Mouse (Mus musculus) heart, embryonic 14.5 days (tissue): ENCODE results near the gene Fgfr2. TPM values are rescaled to one million over a fixed set of nuclear protein-coding genes. Genes with fewer than 3 reads are reported as not detected.
"Not testable (repeated sequence)": the region's sequence is repeated elsewhere in the genome, so short reads cannot be mapped to it uniquely, and the experiment has no call there.

ENCODE experiments used
- ATAC-seq: fragments of 200-750 bp; cut with Nextera tagmentation; 2 replicates; pipeline ENCODE4 v1.8.0; 2017; ENCODE audit warnings: low read depth, moderate TSS enrichment; ENCODE audit not compliant: insufficient number of reproducible peaks, insufficient read depth, low FRiP score
- H3K27ac ChIP-seq, 2 experiments: fragments of 200-500 bp in 1 of 2; fragments of 300-500 bp in 1 of 2; sonication (generic) in 1 of 2; replicated peaks in 1 of 2; 2 replicates each; pipeline ENCODE4 v1.5.1; 2012 to 2014; ENCODE audit warnings: low read depth in 2 of 2, low read length in 2 of 2, control low read depth in 1 of 2, mild to moderate bottlenecking in 1 of 2, mixed read lengths in 1 of 2; ENCODE audit not compliant: control insufficient read depth in 1 of 2, insufficient read depth in 1 of 2
- H3K27me3 ChIP-seq: fragments of 300-500 bp; sonication (generic); 2 replicates; pipeline ENCODE4 v1.6.1; 2014; ENCODE audit warnings: mild to moderate bottlenecking, low read length, control low read depth; ENCODE audit not compliant: control insufficient read depth, insufficient read depth
- H3K36me3 ChIP-seq: fragments of 300-500 bp; sonication (generic); 2 replicates; pipeline ENCODE4 v1.6.1; 2014; ENCODE audit warnings: mild to moderate bottlenecking, control low read depth, low read length, mixed read lengths; ENCODE audit not compliant: control insufficient read depth, insufficient read depth
- H3K4me1 ChIP-seq, 2 experiments: fragments of 200-500 bp in 1 of 2; fragments of 300-500 bp in 1 of 2; sonication (generic) in 1 of 2; 2 replicates each; pipeline ENCODE4 v1.6.1; 2012 to 2014; ENCODE audit warnings: low read length in 2 of 2, control low read depth in 1 of 2, mixed read lengths in 1 of 2; ENCODE audit not compliant: control insufficient read depth in 2 of 2, insufficient read depth in 2 of 2
- H3K4me2 ChIP-seq: fragments of 300-500 bp; sonication (generic); 2 replicates; pipeline ENCODE4 v1.6.1; 2014; ENCODE audit warnings: mild to moderate bottlenecking, low read length
- H3K4me3 ChIP-seq, 2 experiments: fragments of 200-500 bp in 1 of 2; fragments of 300-500 bp in 1 of 2; sonication (generic) in 1 of 2; 2 replicates each; pipeline ENCODE4 v1.5.1; 2012 to 2014; ENCODE audit warnings: low read length in 2 of 2, mild to moderate bottlenecking in 2 of 2, control low read depth in 1 of 2, low read depth in 1 of 2, moderate library complexity in 1 of 2; ENCODE audit not compliant: control insufficient read depth in 1 of 2, insufficient read depth in 1 of 2
- H3K9ac ChIP-seq: fragments of 300-500 bp; sonication (generic); 2 replicates; pipeline ENCODE4 v1.6.1; 2014; ENCODE audit warnings: mild to moderate bottlenecking, low read length
- H3K9me3 ChIP-seq: fragments of 300-500 bp; sonication (generic); 2 replicates; pipeline ENCODE4 v1.6.1; 2016; ENCODE audit warnings: low read length, control low read depth; ENCODE audit not compliant: control insufficient read depth
- WGBS: fragments of 180-500 bp; shearing (Covaris S2); extraction: QIAGEN DNeasy Blood & Tissue Kit; methylation state at CpG from one replicate; pipeline ENCODE4 v1.1.7; 2014; 5-methylcytosine and 5-hydroxymethylcytosine counted together
- polyA plus RNA-seq: library from polyadenylated mRNA; unstranded; fragments of >200 nt; fragmentation: Nextera tagmentation; extraction: Ambion mirVana; gene quantifications from 2 replicates; pipeline ENCODE4 v1.2.1, GENCODE M21; 2014

Gene Fgfr2
- polyA plus RNA-seq, 1 experiment from 2014 or later = 22.4 TPM

- Histone ChIP-seq H3K4me1 (no peaks in the 10 kb centered on the region), H3K4me3 (no peak overlapping the region), H3K36me3 (peaks cover 26% of the 10 kb centered on the region), H3K9me3 (no peaks in the 10 kb centered on the region), H3K27ac (no peak overlapping the region), H3K27me3 (no peaks in the 10 kb centered on the region), H3K4me2 (no peak overlapping the region), H3K9ac (no peak overlapping the region)
- WGBS = 58% methylated on average over 3 of the region's 3 CpGs
- ATAC-seq = no peak
Observed at GRCm38 (mm10) chr7:131437051-131437450, 1686.1 kb downstream of the Fgfr2 start.

GRCm38 (mm10) chr7:131434276-131434675 lies 1688.9 kb downstream of the Fgfr2 start:
- Histone ChIP-seq H3K9ac (no peak overlapping the region), H3K4me3 (no peak overlapping the region), H3K36me3 (peaks cover 33% of the 10 kb centered on the region), H3K4me1 (no peaks in the 10 kb centered on the region), H3K4me2 (no peak overlapping the region), H3K27ac (no peak overlapping the region), H3K27me3 (no peaks in the 10 kb centered on the region), H3K9me3 (0 out of 2 replicates have a peak, but pooled peaks cover 2% of the 10 kb centered on the region)
- WGBS = 72% methylated on average over 1 of the region's 1 CpGs
- no peak for ATAC-seq

- Histone ChIP-seq H3K27me3 (no peaks in the 10 kb centered on the region), H3K36me3 (peaks cover 35% of the 10 kb centered on the region), H3K27ac (no peak overlapping the region), H3K4me1 (no peaks in the 10 kb centered on the region), H3K9ac (no peak overlapping the region), H3K4me3 (no peak overlapping the region), H3K4me2 (no peak overlapping the region), H3K9me3 (0 out of 2 replicates have a peak, but pooled peaks cover 2% of the 10 kb centered on the region)
- whole genome bisulfite sequencing = 15% methylated on average over 1 of the region's 1 CpGs
- ATAC-seq = no peak
Observed at GRCm38 (mm10) chr7:131432244-131432643, 1690.9 kb downstream of the Fgfr2 start.

- Histone ChIP-seq H3K4me1 (no peaks in the 10 kb centered on the region), H3K4me2 (no peak overlapping the region), H3K36me3 (peaks cover 34% of the 10 kb centered on the region), H3K4me3 (no peak overlapping the region), H3K27ac (no peak overlapping the region), H3K27me3 (no peaks in the 10 kb centered on the region), H3K9ac (no peak overlapping the region), H3K9me3 (0 out of 2 replicates have a peak, but pooled peaks cover 5% of the 10 kb centered on the region)
- no peak for ATAC-seq
- WGBS = 82% methylated on average over 5 of the region's 5 CpGs
Observed at GRCm38 (mm10) chr7:131427331-131427730, 1695.8 kb downstream of the Fgfr2 start.

GRCm38 (mm10) chr7:131424912-131425311 lies 1698.2 kb downstream of the Fgfr2 start:
- WGBS = 59% methylated on average over 2 of the region's 2 CpGs
- Histone ChIP-seq H3K36me3 (peaks cover 20% of the 10 kb centered on the region), H3K27ac (no peak overlapping the region), H3K4me2 (no peak overlapping the region), H3K9me3 (0 out of 2 replicates have a peak, but pooled peaks cover 3% of the 10 kb centered on the region), H3K9ac (no peak overlapping the region), H3K4me3 (no peak overlapping the region), H3K4me1 (no peaks in the 10 kb centered on the region), H3K27me3 (no peaks in the 10 kb centered on the region)
- no peak for ATAC-seq

- no peak for ATAC-seq
- no peak overlapping the region for H3K9ac ChIP-seq
- no peak overlapping the region for H3K4me3 ChIP-seq
Observed at GRCm38 (mm10) chr7:131417605-131418004, 1705.5 kb downstream of the Fgfr2 start.

GRCm38 (mm10) chr7:131416742-131417141 lies 1706.4 kb downstream of the Fgfr2 start:
- not testable (repeated sequence) for ATAC-seq, H3K4me2 ChIP-seq, H3K9me3 ChIP-seq, H3K27ac ChIP-seq, H3K36me3 ChIP-seq, H3K27me3 ChIP-seq, H3K9ac ChIP-seq, H3K4me3 ChIP-seq, H3K4me1 ChIP-seq

More at GRCm38 (mm10) chr7:131417605-131418004, 1705.5 kb downstream of the Fgfr2 start:
- Histone ChIP-seq H3K27me3 (no peaks in the 10 kb centered on the region), H3K9me3 (no peaks in the 10 kb centered on the region), H3K36me3 (no peaks in the 10 kb centered on the region), H3K4me2 (no peak overlapping the region), H3K4me1 (no peaks in the 10 kb centered on the region), H3K27ac (no peak overlapping the region)

GRCm38 (mm10) chr7:131411941-131412270 lies 1711.2 kb downstream of the Fgfr2 start:
- Histone ChIP-seq H3K4me1 (peaks cover 3 to 14% of the 10 kb centered on the region in 2 experiments; a peak in 3 of 4 replicates), H3K36me3 (no peaks in the 10 kb centered on the region), H3K9ac (0 out of 2 replicates have a peak overlapping the region, but pooled peaks have one; percentile 85), H3K9me3 (no peaks in the 10 kb centered on the region), H3K27ac (no peak overlapping the region), H3K27me3 (no peaks in the 10 kb centered on the region), H3K4me2 (peak overlapping the region; percentile 79), H3K4me3 (peak overlapping the region in 1 of 2 experiments; percentile 82; a peak in 1 of 4 replicates)
- WGBS = 51% methylated on average over 2 of the region's 2 CpGs
- no peak for ATAC-seq
